Mouse (Mus musculus) heart, postnatal 0 days (tissue): Measurements from ENCODE around the gene Smchd1. TPM values are rescaled to one million over a fixed set of nuclear protein-coding genes. Genes with fewer than 3 reads are reported as not detected.

ENCODE experiments used
- ATAC-seq: fragments of 200-750 bp; cut with Nextera tagmentation; 2 replicates; pipeline ENCODE4 v1.8.0; 2017; ENCODE audit warnings: low read depth, moderate number of reproducible peaks, moderate library complexity; ENCODE audit not compliant: insufficient read depth
- DNase-seq: peaks from one replicate; pipeline ENCODE4 v3.0.0-alpha.2; 2016; ENCODE audit warnings: low spot score
- H3K27ac ChIP-seq: fragments of 300-500 bp; sonication (generic); 2 replicates; pipeline ENCODE4 v1.5.1; 2014; ENCODE audit warnings: low read depth, mild to moderate bottlenecking
- H3K27me3 ChIP-seq: fragments of 300-500 bp; sonication (generic); 2 replicates; pipeline ENCODE4 v1.6.1; 2014; ENCODE audit warnings: low read length, mixed read lengths; ENCODE audit not compliant: control insufficient read depth, insufficient read depth
- H3K36me3 ChIP-seq: fragments of 300-500 bp; sonication (generic); replicated peaks from 2 replicates; pipeline ENCODE4 v1.6.1; 2014; ENCODE audit warnings: low read length, mixed read lengths; ENCODE audit not compliant: control insufficient read depth, insufficient read depth
- H3K4me1 ChIP-seq: fragments of 300-500 bp; sonication (generic); 2 replicates; pipeline ENCODE4 v1.6.1; 2014; ENCODE audit warnings: antibody characterized with exemption; ENCODE audit not compliant: control insufficient read depth, insufficient read depth
- H3K4me2 ChIP-seq: fragments of 300-500 bp; sonication (generic); 2 replicates; pipeline ENCODE4 v1.6.1; 2014; ENCODE audit warnings: low read depth, mild to moderate bottlenecking, low read length, moderate library complexity
- H3K4me3 ChIP-seq: fragments of 300-500 bp; sonication (generic); 2 replicates; pipeline ENCODE4 v1.5.1; 2014; ENCODE audit warnings: low read depth, low read length
- H3K9ac ChIP-seq: fragments of 300-500 bp; sonication (generic); replicated peaks from 2 replicates; pipeline ENCODE4 v1.6.1; 2014; ENCODE audit warnings: low read depth, low read length, mixed read lengths
- H3K9me3 ChIP-seq: fragments of 300-500 bp; sonication (generic); replicated peaks from 2 replicates; pipeline ENCODE4 v1.6.1; 2016; ENCODE audit warnings: low read length; ENCODE audit not compliant: control insufficient read depth
- CTCF ChIP-seq: IDR thresholded peaks from 2 replicates; pipeline ENCODE4 v1.5.1; 2016; ENCODE audit warnings: antibody characterized with exemption, control low read depth, low read depth
- EP300 ChIP-seq: IDR thresholded peaks from 2 replicates; pipeline ENCODE4 v1.6.1; 2016; ENCODE audit warnings: antibody characterized with exemption, low read depth
- WGBS: fragments of 180-500 bp; shearing (Covaris S2); extraction: QIAGEN DNeasy Blood & Tissue Kit; methylation state at CpG from one replicate; pipeline ENCODE4 v1.1.7; 2014; 5-methylcytosine and 5-hydroxymethylcytosine counted together
- polyA plus RNA-seq: library from polyadenylated mRNA; unstranded; fragments of >200 nt; fragmentation: Nextera tagmentation; extraction: Ambion mirVana; gene quantifications from 2 replicates; pipeline ENCODE4 v1.2.1, GENCODE M21; 2015
- total RNA-seq: library from RNA; depleted of rRNA; stranded (reverse); fragments of >200 nt; gene quantifications from 2 replicates; pipeline ENCODE4 v1.2.3, GENCODE M21; 2014; ENCODE audit warnings: low replicate concordance

Gene Smchd1
- total and polyA plus RNA-seq, 2 experiments from 2014 or later = 16.1 to 18.7 TPM

- WGBS = 57% methylated on average over 9 of the region's 9 CpGs
- DNase-seq = no peak
- Histone ChIP-seq H3K27ac (no peak overlapping the region), H3K9ac (no peak overlapping the region), H3K4me3 (no peak overlapping the region), H3K9me3 (no peaks in the 10 kb centered on the region), H3K4me1 (peaks cover 8% of the 10 kb centered on the region; the same call in 1 of the 2 replicates), H3K27me3 (no peaks in the 10 kb centered on the region), H3K36me3 (peaks cover 12% of the 10 kb centered on the region), H3K4me2 (no peak overlapping the region)
- no peak for TF ChIP-seq EP300
- no peak for TF ChIP-seq CTCF
- no peak for ATAC-seq
These were observed 15.7 kb upstream of the Smchd1 start for GRCm38 (mm10) chr17:71490666-71491331.

- peaks cover 8% of the 10 kb centered on the region; the same call in 1 of the 2 replicates for H3K4me1 ChIP-seq
- no peak overlapping the region for H3K4me3 ChIP-seq
- H3K9me3 ChIP-seq = no peaks in the 10 kb centered on the region
- DNase-seq = no peak
- no peak overlapping the region for H3K27ac ChIP-seq
- H3K36me3 ChIP-seq = peaks cover 4% of the 10 kb centered on the region; the same call in 1 of the 2 replicates
- H3K4me2 ChIP-seq = no peak overlapping the region
- H3K27me3 ChIP-seq = no peaks in the 10 kb centered on the region
- 82% methylated on average over 9 of the region's 9 CpGs for WGBS
- no peak overlapping the region for H3K9ac ChIP-seq
- TF ChIP-seq EP300 (no peak), CTCF (no peak)
- no peak for ATAC-seq
These were observed 14.7 kb upstream of the Smchd1 start for GRCm38 (mm10) chr17:71489703-71490461.

DNA sequence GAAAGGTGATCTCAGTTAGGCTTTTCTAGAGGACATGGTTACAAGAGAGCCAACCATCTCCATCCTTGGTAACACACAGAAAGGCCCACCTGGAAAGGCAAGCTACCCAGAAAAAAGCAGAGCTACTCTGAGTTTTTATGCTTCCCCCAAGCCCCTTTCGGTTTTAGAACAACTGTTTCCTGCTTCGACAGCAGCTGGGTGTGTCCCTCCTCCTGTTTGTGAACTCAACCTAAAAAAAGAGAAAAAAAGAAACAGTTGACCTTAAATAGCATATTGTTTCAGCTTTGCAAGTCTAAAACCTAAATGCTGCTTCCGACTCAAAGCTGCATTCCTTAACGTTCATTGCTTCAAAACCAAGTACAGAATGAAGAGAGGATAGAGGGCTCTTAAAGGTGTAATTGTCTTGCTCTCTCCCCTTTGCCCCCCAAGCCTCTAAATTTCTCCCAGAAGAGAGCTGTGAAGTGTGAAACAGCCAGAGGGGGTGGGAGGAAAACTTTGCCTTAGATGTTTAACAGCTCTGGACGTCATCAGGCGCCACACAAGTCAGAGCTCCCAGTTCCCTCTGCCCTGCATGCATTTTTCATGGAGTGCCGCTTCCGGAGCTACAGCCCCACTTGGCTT lies 11.2 kb upstream of the Smchd1 start:
- 25% methylated on average over 8 of the region's 8 CpGs for WGBS
- no peaks in the 10 kb centered on the region for H3K27me3 ChIP-seq
- TF ChIP-seq CTCF (no peak), EP300 (no peak)
- H3K9me3 ChIP-seq = no peaks in the 10 kb centered on the region
- peak overlapping the region; percentile 4; the same call in 1 of the 2 replicates for H3K9ac ChIP-seq
- no peak for ATAC-seq
- no peak for DNase-seq
- peak overlapping the region; percentile 47 for H3K4me2 ChIP-seq
- H3K27ac ChIP-seq = peak overlapping the region; percentile 78
- peak overlapping the region; percentile 24 for H3K4me3 ChIP-seq
- H3K36me3 ChIP-seq = no peaks in the 10 kb centered on the region
- H3K4me1 ChIP-seq = peaks cover 8% of the 10 kb centered on the region; the same call in 1 of the 2 replicates

DNA sequence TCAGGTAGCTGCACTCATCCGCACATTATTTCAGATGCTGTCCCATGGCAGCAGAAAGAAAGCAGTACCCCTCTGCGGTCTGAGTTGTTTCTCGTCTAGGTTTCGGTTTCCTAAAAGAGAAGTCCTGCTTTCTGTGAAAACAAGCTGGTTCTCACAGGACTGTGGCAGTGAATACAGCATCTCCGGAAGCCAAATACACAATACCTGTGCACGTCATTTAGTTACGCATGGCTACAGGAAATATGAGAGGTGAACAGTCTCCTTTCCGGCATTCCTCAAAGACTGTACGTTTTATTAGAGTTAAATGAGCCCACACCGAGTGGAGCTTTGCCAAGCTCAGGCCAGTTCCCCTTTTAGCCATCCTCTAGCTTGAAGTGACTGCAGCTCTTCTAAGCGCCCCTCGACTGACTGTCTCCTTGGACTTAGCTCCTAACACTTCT lies 10.7 kb upstream of the Smchd1 start:
- no peak for ATAC-seq
- no peaks in the 10 kb centered on the region for H3K36me3 ChIP-seq
- TF ChIP-seq EP300 (no peak), CTCF (no peak)
- H3K4me2 ChIP-seq = peak overlapping the region; percentile 47
- 53% methylated on average over 12 of the region's 12 CpGs for WGBS
- no peaks in the 10 kb centered on the region for H3K27me3 ChIP-seq
- DNase-seq = no peak
- peak overlapping the region; percentile 78 for H3K27ac ChIP-seq
- H3K4me3 ChIP-seq = peak overlapping the region; percentile 24
- no peaks in the 10 kb centered on the region for H3K9me3 ChIP-seq
- H3K9ac ChIP-seq = peak overlapping the region; percentile 4; the same call in 1 of the 2 replicates
- H3K4me1 ChIP-seq = peaks cover 8% of the 10 kb centered on the region; the same call in 1 of the 2 replicates

DNA sequence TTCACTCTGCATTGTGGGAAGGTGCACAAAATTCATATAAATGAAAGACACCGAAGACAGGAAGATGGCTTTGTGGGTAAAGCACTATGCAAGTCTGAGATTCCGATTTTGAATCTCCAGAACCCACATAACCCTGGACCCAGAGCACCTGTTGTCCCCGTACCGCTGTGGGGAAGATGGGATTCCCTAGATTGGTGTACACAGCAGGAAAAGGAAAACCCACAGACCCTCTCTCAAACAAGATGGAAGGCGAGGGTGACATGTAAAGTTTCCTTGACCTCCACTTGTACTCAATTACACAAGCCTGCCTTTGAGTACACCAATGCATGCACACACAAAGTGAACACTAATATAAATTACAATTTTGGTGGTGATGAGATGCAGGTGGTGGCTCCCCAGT lies 9.6 kb upstream of the Smchd1 start:
- Histone ChIP-seq H3K36me3 (no peaks in the 10 kb centered on the region), H3K4me2 (no peak overlapping the region), H3K27me3 (no peaks in the 10 kb centered on the region), H3K4me3 (no peak overlapping the region), H3K9ac (no peak overlapping the region), H3K4me1 (peaks cover 8% of the 10 kb centered on the region; the same call in 1 of the 2 replicates), H3K27ac (no peak overlapping the region), H3K9me3 (no peaks in the 10 kb centered on the region)
- DNase-seq (no peak), ATAC-seq (no peak)
- WGBS = 87% methylated on average over 5 of the region's 5 CpGs
- TF ChIP-seq CTCF (no peak), EP300 (no peak)
